Mouse (Mus musculus) inflammation-experienced regulatory T-cells (primary cell): ENCODE results near the gene Foxo1. TPM values are rescaled to one million over a fixed set of nuclear protein-coding genes. Genes with fewer than 3 reads are reported as not detected.

Source experiments
- polyA plus RNA-seq, 2 experiments: library from polyadenylated mRNA; unstranded; fragments of 100-300 nt; shearing (Covaris generic); gene quantifications; one replicate each; pipeline ENCODE4 v1.2.1; 2017

The Foxo1 gene
- 10 to 100 TPM; 76.7 to 97.5 TPM for polyA plus RNA-seq

DNA sequence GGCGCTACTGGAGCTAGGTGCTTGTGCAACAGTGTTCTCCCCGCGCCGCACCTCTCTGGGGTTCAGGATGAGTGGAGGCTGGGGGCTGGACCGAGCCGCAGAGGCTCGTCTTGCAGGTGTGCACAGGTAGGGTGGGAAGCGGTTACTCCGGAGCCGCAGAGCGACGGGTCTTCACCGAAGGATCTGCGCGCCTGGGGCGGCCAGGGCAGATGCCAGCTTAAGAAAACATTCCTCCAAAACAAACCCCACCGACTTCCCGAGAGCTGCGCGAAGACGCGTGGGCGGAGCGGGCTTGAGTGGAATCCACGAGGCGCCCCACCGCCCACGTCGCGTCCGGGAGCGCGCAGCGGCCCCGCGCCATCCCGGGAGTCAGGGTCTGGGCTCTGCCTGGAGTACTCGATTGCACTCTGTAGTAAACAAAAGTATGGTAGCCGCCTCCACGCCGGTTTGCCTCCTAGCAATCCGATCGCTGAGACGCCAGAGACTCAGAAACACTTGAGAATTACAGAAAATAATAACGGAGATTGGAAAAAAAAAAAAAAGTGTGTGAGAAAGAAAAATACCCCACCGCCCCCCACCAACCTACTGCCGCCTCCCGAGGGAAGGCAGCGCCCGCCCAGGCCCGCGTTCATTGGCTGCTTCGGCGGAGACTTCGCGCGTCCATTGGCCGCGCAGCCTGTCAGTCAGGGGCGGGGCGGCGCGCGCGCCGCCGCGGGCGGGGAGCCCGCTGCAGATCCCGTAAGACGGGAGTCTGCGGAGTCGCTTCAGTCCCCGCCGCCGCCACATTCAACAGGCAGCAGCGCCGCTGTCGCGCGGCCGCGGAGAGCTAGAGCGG lies at the start of gene Foxo1:
Gene Foxo1 (plus strand): TSS at position 685 of the 835 bp plus-strand sequence.

Other genes starting within 250 kb of the Foxo1 start
- 1 to 10 TPM in 1 of 2 experiments, under 1 TPM in 1; 0.70 to 1.2 TPM for gene Maml3, start 163.3 kb upstream of the Foxo1 start, polyA plus RNA-seq